In genomic region chr2:174415001-174415730, GRCm38 (mm10) we compare ENCODE assay signal across 7 mouse cellular contexts. TPM values are rescaled to one million over a fixed set of nuclear protein-coding genes. Genes with fewer than 3 reads are reported as not detected.
DNase-seq lines count a peak whose midpoint lies in the region; ATAC-seq lines count a peak whose summit lies in the region.

No protein-coding gene starts in this region.

- H3K9me3 ChIP-seq in megakaryocyte, embryonic 14.5 days, result no peaks in the 10 kb centered on the region
- no peaks in the 10 kb centered on the region for H3K9me3 ChIP-seq in heart, embryonic 16.5 days (replicated peaks; ENCODE audit: control insufficient read depth, low read length)
- no peaks in the 10 kb centered on the region for H3K9me3 ChIP-seq in liver, embryonic 11.5 days (ENCODE audit: control insufficient read depth, low read length)
- no peaks in the 10 kb centered on the region for H3K9me3 ChIP-seq in stomach, embryonic 16.5 days (replicated peaks; ENCODE audit: control insufficient read depth, low read length)

- no peak for ATAC-seq in megakaryocyte, adult 5-6 weeks (ENCODE audit: poor library complexity, severe bottlenecking)
- ATAC-seq in heart, embryonic 16.5 days (replicated peaks; ENCODE audit: extremely low read depth, insufficient read depth, low FRiP score), result no peak
- ATAC-seq in liver, embryonic 11.5 days (replicated peaks; ENCODE audit: low FRiP score), result no peak; the same call in 1 of the 2 replicates
- no peak; the same call in 1 of the 2 replicates for ATAC-seq in stomach, embryonic 16.5 days (ENCODE audit: insufficient read depth, low FRiP score)

- no peak overlapping the region for H3K9ac ChIP-seq in heart, embryonic 16.5 days (ENCODE audit: low read length)
- H3K9ac ChIP-seq in liver, embryonic 11.5 days (ENCODE audit: low read depth, low read length), result no peak overlapping the region; the same call in 1 of the 2 replicates
- H3K9ac ChIP-seq in stomach, embryonic 16.5 days (ENCODE audit: low read length), result no peak overlapping the region

- DNase-seq in liver, embryonic 11.5 days (ENCODE audit: low spot score), result no peak
- DNase-seq in MN1 (ENCODE audit: low spot score), result no peak
- DNase-seq in adrenal gland, postnatal 14 days, result no peak

- H3K4me1 ChIP-seq in megakaryocyte, embryonic 14.5 days, result peaks cover 45% of the 10 kb centered on the region
- H3K4me1 ChIP-seq in heart, embryonic 16.5 days (ENCODE audit: control insufficient read depth, insufficient read depth, low read length), result peaks cover 7% of the 10 kb centered on the region
- peaks cover 9% of the 10 kb centered on the region; the same call in 1 of the 2 replicates for H3K4me1 ChIP-seq in liver, embryonic 11.5 days (replicated peaks; ENCODE audit: control insufficient read depth, insufficient read depth, low read length)
- H3K4me1 ChIP-seq in stomach, embryonic 16.5 days (ENCODE audit: control insufficient read depth, insufficient read depth, low read length), result peaks cover 7% of the 10 kb centered on the region; the same call in 1 of the 2 replicates

- peak overlapping the region; percentile 87 for H3K4me2 ChIP-seq in heart, embryonic 16.5 days (ENCODE audit: low read depth, low read length)
- H3K4me2 ChIP-seq in liver, embryonic 11.5 days, result peak overlapping the region; percentile 78
- H3K4me2 ChIP-seq in stomach, embryonic 16.5 days (ENCODE audit: low read depth, low read length), result peak overlapping the region; percentile 81

- H3K27ac ChIP-seq in heart, embryonic 16.5 days (ENCODE audit: low read length), result no peak overlapping the region
- H3K27ac ChIP-seq in liver, embryonic 11.5 days (ENCODE audit: low read depth, low read length), result no peak overlapping the region
- no peak overlapping the region for H3K27ac ChIP-seq in stomach, embryonic 16.5 days (ENCODE audit: low read length)

- WGBS in heart, embryonic 16.5 days, result 44% methylated on average over 18 of the region's 18 CpGs
- WGBS in liver, embryonic 11.5 days, result 38% methylated on average over 18 of the region's 18 CpGs
- 41% methylated on average over 17 of the region's 18 CpGs for WGBS in stomach, embryonic 16.5 days

- H3K4me3 ChIP-seq in megakaryocyte, embryonic 14.5 days (replicated peaks), result peak overlapping the region; percentile 98
- H3K4me3 ChIP-seq in heart, embryonic 16.5 days (ENCODE audit: low read length), result peak overlapping the region; percentile 83
- H3K4me3 ChIP-seq in liver, embryonic 11.5 days (ENCODE audit: low read depth, low read length), result peak overlapping the region; percentile 89
- peak overlapping the region; percentile 90 for H3K4me3 ChIP-seq in stomach, embryonic 16.5 days (replicated peaks; ENCODE audit: low read length)

- peaks cover 28% of the 10 kb centered on the region for H3K36me3 ChIP-seq in megakaryocyte, embryonic 14.5 days (replicated peaks; ENCODE audit: low read length)
- H3K36me3 ChIP-seq in heart, embryonic 16.5 days (ENCODE audit: control insufficient read depth, insufficient read depth), result no peaks in the 10 kb centered on the region
- no peaks in the 10 kb centered on the region for H3K36me3 ChIP-seq in liver, embryonic 11.5 days (ENCODE audit: control insufficient read depth, insufficient read depth, low read length)
- no peaks in the 10 kb centered on the region for H3K36me3 ChIP-seq in stomach, embryonic 16.5 days (ENCODE audit: control insufficient read depth, insufficient read depth, low read length)

- no peaks in the 10 kb centered on the region for H3K27me3 ChIP-seq in megakaryocyte, embryonic 14.5 days (replicated peaks)
- H3K27me3 ChIP-seq in heart, embryonic 16.5 days (ENCODE audit: control insufficient read depth, insufficient read depth, low read length), result no peaks in the 10 kb centered on the region
- H3K27me3 ChIP-seq in liver, embryonic 11.5 days (replicated peaks; ENCODE audit: control insufficient read depth, insufficient read depth, low read length), result no peaks in the 10 kb centered on the region
- H3K27me3 ChIP-seq in stomach, embryonic 16.5 days (ENCODE audit: control insufficient read depth, insufficient read depth, low read length), result no peaks in the 10 kb centered on the region

RNA-seq across cellular contexts. Expression of gene Nelfcd, which starts 0.4 kb away (rescaled TPM):
- 36.2 and 36.8 TPM in 2 replicates for polyA plus RNA-seq in megakaryocyte, embryonic 14.5 days (2012; ENCODE audit: insufficient read depth, low replicate concordance)
- total RNA-seq in megakaryocyte, adult 5-6 weeks (2015), result 24.5 and 25.5 TPM in 2 replicates
- total RNA-seq in megakaryocyte, adult 5-6 weeks (2017), result 26.3 and 39.0 TPM in 2 replicates
- 78.1 and 86.2 TPM in 2 replicates for polyA plus RNA-seq in heart, embryonic 16.5 days (2015; fragmentation: Nextera tagmentation; extraction: Ambion mirVana)
- 117 and 125 TPM in 2 replicates for polyA plus RNA-seq in liver, embryonic 11.5 days (2014; fragmentation: Nextera tagmentation; extraction: Ambion mirVana)
- 89.0 and 92.4 TPM in 2 replicates for polyA plus RNA-seq in stomach, embryonic 16.5 days (2015; fragmentation: Nextera tagmentation; extraction: Ambion mirVana)
- total RNA-seq in adrenal gland, postnatal 14 days (2021), result 51.5 and 63.4 TPM in 2 replicates

RNA-seq across cellular contexts. Expression of gene Ctsz, which starts 23.7 kb away (rescaled TPM):
- 145 and 269 TPM in 2 replicates for polyA plus RNA-seq in megakaryocyte, embryonic 14.5 days (2012; ENCODE audit: insufficient read depth, low replicate concordance)
- 265 and 282 TPM in 2 replicates for total RNA-seq in megakaryocyte, adult 5-6 weeks (2015)
- total RNA-seq in megakaryocyte, adult 5-6 weeks (2017), result 388 and 414 TPM in 2 replicates
- polyA plus RNA-seq in heart, embryonic 16.5 days (2015; fragmentation: Nextera tagmentation; extraction: Ambion mirVana), result 123 and 131 TPM in 2 replicates
- 159 and 162 TPM in 2 replicates for polyA plus RNA-seq in liver, embryonic 11.5 days (2014; fragmentation: Nextera tagmentation; extraction: Ambion mirVana)
- polyA plus RNA-seq in stomach, embryonic 16.5 days (2015; fragmentation: Nextera tagmentation; extraction: Ambion mirVana), result 195 and 203 TPM in 2 replicates
- total RNA-seq in adrenal gland, postnatal 14 days (2021), result 154 and 160 TPM in 2 replicates

RNA-seq across cellular contexts. Expression of gene Tubb1, which starts 35.3 kb away (rescaled TPM):
- polyA plus RNA-seq in megakaryocyte, embryonic 14.5 days (2012; ENCODE audit: insufficient read depth, low replicate concordance), result 11.2 and 32.6 TPM in 2 replicates
- not detected in 2 replicates for total RNA-seq in megakaryocyte, adult 5-6 weeks (2015)
- total RNA-seq in megakaryocyte, adult 5-6 weeks (2017), result 0.26 and 0.53 TPM in 2 replicates
- 2.5 and 2.6 TPM in 2 replicates for polyA plus RNA-seq in heart, embryonic 16.5 days (2015; fragmentation: Nextera tagmentation; extraction: Ambion mirVana)
- 43.5 and 51.9 TPM in 2 replicates for polyA plus RNA-seq in liver, embryonic 11.5 days (2014; fragmentation: Nextera tagmentation; extraction: Ambion mirVana)
- polyA plus RNA-seq in stomach, embryonic 16.5 days (2015; fragmentation: Nextera tagmentation; extraction: Ambion mirVana), result 1.2 and 1.4 TPM in 2 replicates
- total RNA-seq in adrenal gland, postnatal 14 days (2021), result 1.0 and 2.7 TPM in 2 replicates

RNA-seq across cellular contexts. Expression of gene Atp5e, which starts 48.7 kb away (rescaled TPM):
- 161 and 328 TPM in 2 replicates for polyA plus RNA-seq in megakaryocyte, embryonic 14.5 days (2012; ENCODE audit: insufficient read depth, low replicate concordance)
- 421 and 466 TPM in 2 replicates for total RNA-seq in megakaryocyte, adult 5-6 weeks (2015)
- 212 and 256 TPM in 2 replicates for total RNA-seq in megakaryocyte, adult 5-6 weeks (2017)
- polyA plus RNA-seq in heart, embryonic 16.5 days (2015; fragmentation: Nextera tagmentation; extraction: Ambion mirVana), result 912 and 1,057 TPM in 2 replicates
- 597 and 634 TPM in 2 replicates for polyA plus RNA-seq in liver, embryonic 11.5 days (2014; fragmentation: Nextera tagmentation; extraction: Ambion mirVana)
- polyA plus RNA-seq in stomach, embryonic 16.5 days (2015; fragmentation: Nextera tagmentation; extraction: Ambion mirVana), result 624 and 803 TPM in 2 replicates
- total RNA-seq in adrenal gland, postnatal 14 days (2021), result 463 and 499 TPM in 2 replicates

RNA-seq across cellular contexts. Expression of gene Prelid3b, which starts 57.7 kb away (rescaled TPM):
- 4.1 and 30.0 TPM in 2 replicates for polyA plus RNA-seq in megakaryocyte, embryonic 14.5 days (2012; ENCODE audit: insufficient read depth, low replicate concordance)
- total RNA-seq in megakaryocyte, adult 5-6 weeks (2015), result 62.1 and 66.9 TPM in 2 replicates
- total RNA-seq in megakaryocyte, adult 5-6 weeks (2017), result 141 and 145 TPM in 2 replicates
- polyA plus RNA-seq in heart, embryonic 16.5 days (2015; fragmentation: Nextera tagmentation; extraction: Ambion mirVana), result 146 and 162 TPM in 2 replicates
- 156 and 162 TPM in 2 replicates for polyA plus RNA-seq in liver, embryonic 11.5 days (2014; fragmentation: Nextera tagmentation; extraction: Ambion mirVana)
- 118 and 122 TPM in 2 replicates for polyA plus RNA-seq in stomach, embryonic 16.5 days (2015; fragmentation: Nextera tagmentation; extraction: Ambion mirVana)
- 177 and 185 TPM in 2 replicates for total RNA-seq in adrenal gland, postnatal 14 days (2021)
